ENCODE assay signal across 11 mouse cellular contexts in the genomic region with DNA sequence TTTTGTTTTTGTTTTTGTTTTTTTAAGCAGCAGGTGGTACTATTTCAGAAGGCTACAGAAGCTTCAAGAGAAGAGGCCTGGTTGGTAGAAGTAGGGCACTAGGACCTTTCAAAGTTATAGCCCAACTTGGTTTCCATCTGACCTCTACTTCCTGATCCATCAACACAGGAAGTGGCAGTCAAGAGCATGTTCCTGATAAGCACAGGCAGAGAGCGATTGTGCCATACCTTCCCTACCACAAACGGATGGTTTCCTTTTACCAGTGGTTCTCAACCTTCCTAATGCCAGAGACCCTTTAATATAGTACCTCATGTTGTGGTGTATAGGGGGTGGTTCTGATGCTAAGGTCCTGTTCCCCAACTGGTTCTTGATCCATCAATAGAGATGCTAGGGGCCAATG. TPM values are rescaled to one million over a fixed set of nuclear protein-coding genes. Genes with fewer than 3 reads are reported as not detected.
DNase-seq lines count a peak whose midpoint lies in the region; ATAC-seq lines count a peak whose summit lies in the region.
"Had no signal": no experiment of that assay in that cellular context is flagged by ENCODE, and none has a peak within 500 bp of the region (broad histone marks: within the 10 kb centered on the region; RNA-seq: fewer than 3 reads in every experiment).

No protein-coding gene starts in this region.

- no peak overlapping the region for H3K9ac ChIP-seq in intestine, embryonic 16.5 days (ENCODE audit: low read depth, low read length)

- no peaks in the 10 kb centered on the region for H3K36me3 ChIP-seq in intestine, embryonic 16.5 days (ENCODE audit: control insufficient read depth, insufficient read depth, low read length)

- intact Hi-C loops in heart, postnatal 10 days (cut with DNase I), result no loop called here

- WGBS in intestine, embryonic 16.5 days, result 36% methylated on average over 2 of the region's 2 CpGs

- no peaks in the 10 kb centered on the region for H3K27me3 ChIP-seq in intestine, embryonic 16.5 days (replicated peaks; ENCODE audit: control insufficient read depth, insufficient read depth, low read length)

- H3K27ac ChIP-seq in intestine, embryonic 16.5 days (ENCODE audit: low read length), result no peak overlapping the region

- no peak overlapping the region for H3K4me2 ChIP-seq in intestine, embryonic 16.5 days (ENCODE audit: low read depth, low read length)

- peak; percentile 36; the same call in 1 of the 2 replicates for ATAC-seq in intestine, embryonic 16.5 days
- peak; percentile 89 for ATAC-seq in megakaryocyte, adult 5-6 weeks (ENCODE audit: poor library complexity, severe bottlenecking)

- H3K4me1 ChIP-seq in intestine, embryonic 16.5 days (ENCODE audit: control insufficient read depth, insufficient read depth, low read length), result peaks cover 16% of the 10 kb centered on the region; the same call in 1 of the 2 replicates

- no peaks in the 10 kb centered on the region for H3K9me3 ChIP-seq in intestine, embryonic 16.5 days (ENCODE audit: control insufficient read depth, low read length)

- no peak overlapping the region for H3K4me3 ChIP-seq in intestine, embryonic 16.5 days (ENCODE audit: low read length)

- peak; percentile 84 for DNase-seq in heart, adult 11 months
- no peak for DNase-seq in heart, postnatal 10 days
- peak; percentile 57 for DNase-seq in CD4-positive, CD25-positive, alpha-beta regulatory T cell, adult 2 months (ENCODE audit: low read depth, low spot score)
- no peak for DNase-seq in MN1 (ENCODE audit: low spot score)
- no peak for DNase-seq in frontal cortex, adult 2 months (ENCODE audit: extremely low spot score in 1 of 2, low spot score in 1 of 2)
- DNase-seq in kidney, adult 11 months, result no peak
- DNase-seq: kidney, postnatal 25 days; retina, postnatal 1 day had no signal

RNA-seq across cellular contexts. Expression of a gene that starts 39.9 kb away (rescaled TPM):
- total RNA-seq in heart, postnatal 10 days (2021), result 10 to 100 TPM; 59.0 to 61.0 TPM
- 127 and 148 TPM in 2 replicates for polyA plus RNA-seq in intestine, embryonic 16.5 days (2015; fragmentation: Nextera tagmentation; extraction: Ambion mirVana)
- 64.1 and 69.9 TPM in 2 replicates for total RNA-seq in megakaryocyte, adult 5-6 weeks (2015)
- 94.1 and 98.6 TPM in 2 replicates for total RNA-seq in megakaryocyte, adult 5-6 weeks (2017)
- 32.5 and 36.8 TPM in 2 replicates for polyA plus RNA-seq in frontal cortex, adult 2 months (2012; rRNA removed)

RNA-seq across cellular contexts. Expression of a gene that starts 47.0 kb away (rescaled TPM):
- not detected for total RNA-seq in heart, postnatal 10 days (2021)
- polyA plus RNA-seq in intestine, embryonic 16.5 days (2015; fragmentation: Nextera tagmentation; extraction: Ambion mirVana), result 0.32 and 0.38 TPM in 2 replicates
- 0.23 TPM in 1 of 2 replicates, not detected in the other for total RNA-seq in megakaryocyte, adult 5-6 weeks (2015)
- not detected in 2 replicates for total RNA-seq in megakaryocyte, adult 5-6 weeks (2017)
- polyA plus RNA-seq in frontal cortex, adult 2 months (2012; rRNA removed), result 55.9 and 56.7 TPM in 2 replicates
- polyA plus RNA-seq: limb, embryonic 11.5 days had no signal

Comparison
In these comparisons a context has a peak if more than half of its experiments do, and no peak if none do; other contexts are left out.
1. DNase-seq: peak in heart, adult 11 months (single experiment) and CD4-positive, CD25-positive, alpha-beta regulatory T cell, adult 2 months (single experiment); none in heart, postnatal 10 days (0 of 2), MN1 (single experiment), frontal cortex, adult 2 months (0 of 2) and kidney, adult 11 months (single experiment).